Mouse (Mus musculus) mature B cell (primary cell): ENCODE results near the gene Slc35f5.

Experiments used
- in situ Hi-C: fragments of 300-500 bp; cut with MboI; formaldehyde crosslinking; loops from 2 replicates; pipeline ENCODE4 v1.14.3; 2019

Gene Slc35f5

GRCm38 (mm10) chr1:125574219-125574618 lies 13.8 kb downstream of the Slc35f5 start:
- in situ Hi-C loops = loop anchor here (10.0 kb wide), 1 partner anchor 199 kb away; no protein-coding TSS in a partner anchor

GRCm38 (mm10) chr1:125575458-125576114 lies 15.2 kb downstream of the Slc35f5 start:
- in situ Hi-C loops = loop anchor here (10.0 kb wide), 1 partner anchor 201 kb away; no protein-coding TSS in a partner anchor

- in situ Hi-C loops = loop anchor here (10.0 kb wide), 1 partner anchor 202 kb away; no protein-coding TSS in a partner anchor
These were observed 16.6 kb downstream of the Slc35f5 start for GRCm38 (mm10) chr1:125576965-125577364.

- in situ Hi-C loops = loop anchor here (10.0 kb wide), 1 partner anchor 203 kb away; no protein-coding TSS in a partner anchor
These were observed 17.7 kb downstream of the Slc35f5 start for GRCm38 (mm10) chr1:125578091-125578490.

GRCm38 (mm10) chr1:125581134-125581533 lies 20.7 kb downstream of the Slc35f5 start:
- in situ Hi-C loops = no loop called here

GRCm38 (mm10) chr1:125603620-125604019 lies 43.2 kb downstream of the Slc35f5 start:
- in situ Hi-C loops = no loop called here

GRCm38 (mm10) chr1:125607087-125607803 lies 46.9 kb downstream of the Slc35f5 start:
- in situ Hi-C loops = no loop called here

GRCm38 (mm10) chr1:125624376-125625076 lies 64.1 kb downstream of the Slc35f5 start:
- in situ Hi-C loops = no loop called here

GRCm38 (mm10) chr1:125639501-125640253 lies 79.3 kb downstream of the Slc35f5 start:
- in situ Hi-C loops = no loop called here

GRCm38 (mm10) chr1:125643643-125644042 lies 83.2 kb downstream of the Slc35f5 start:
- in situ Hi-C loops = no loop called here
